Mouse (Mus musculus): ENCODE results near the gene Pde10a. TPM values are rescaled to one million over a fixed set of nuclear protein-coding genes. Genes with fewer than 3 reads are reported as not detected.

Pde10a gene
- total and polyA plus RNA-seq, 3 experiments: 0.04 to 0.41 (median 0.21) TPM

DNA sequence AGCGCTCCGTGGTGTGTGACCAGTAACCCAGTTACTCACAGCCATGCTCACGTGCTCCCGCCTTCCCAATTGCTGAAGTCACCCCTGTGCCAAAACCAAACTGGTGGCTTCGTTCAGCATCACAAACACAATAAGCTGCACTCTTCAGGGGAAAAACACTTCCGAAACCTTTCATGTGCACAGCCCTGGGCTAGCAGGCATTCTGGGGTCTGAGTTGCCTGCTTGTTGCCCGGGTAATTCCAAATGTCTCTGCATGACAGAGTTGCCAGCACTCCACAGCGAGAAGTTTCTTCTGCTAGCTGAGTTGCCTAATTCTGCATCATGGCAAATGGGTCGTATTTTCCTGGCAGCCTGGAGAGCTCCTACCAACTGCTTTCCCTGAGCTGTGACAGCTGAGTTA lies 302.0 kb downstream of the Pde10a start:
- H3K36me3 ChIP-seq (replicated peaks in 1 of 2; ENCODE audit: control insufficient read depth in 1 of 2, insufficient read depth in 1 of 2, low read length in 1 of 2): no peaks in the 10 kb centered on the region
- in situ Hi-C loops (cut with MboI; ENCODE audit: low pct_ligation_motif_present, low pct_unique_long_range_greater_than_20kb, low sequenced_read_pairs): no loop called here
- H3K79me2 ChIP-seq (replicated peaks; ENCODE audit: control insufficient read depth, extremely low read depth, insufficient read depth, poor library complexity, severe bottlenecking): no peaks in the 10 kb centered on the region
- no peaks in the 10 kb centered on the region for H3K9me3 ChIP-seq (replicated peaks; ENCODE audit: low read length)
- no peak overlapping the region for H3K4me3 ChIP-seq (replicated peaks in 1 of 3; ENCODE audit: low read depth in 2 of 3, low read length in 2 of 3, poor library complexity in 1 of 3)
- dilution Hi-C loops (cut with MboI; ENCODE audit: extremely low pct_ligation_motif_present, extremely low pct_unique_long_range_greater_than_20kb, low sequenced_read_pairs): no loop called here
- no peak for TF ChIP-seq SMC3 (IDR thresholded peaks at IDR 0.05; ENCODE audit: low read depth, low read length)
- no peak for TF ChIP-seq IRF4 (IDR thresholded peaks at IDR 0.05; ENCODE audit: low read depth, low read length)
- TF ChIP-seq MAX (IDR thresholded peaks at IDR 0.05; ENCODE audit: low read length): no peak
- no peak for TF ChIP-seq ZKSCAN1 (IDR thresholded peaks at IDR 0.05; ENCODE audit: borderline replicate concordance, low read depth, low read length)
- no peak for TF ChIP-seq RCOR1 (conservative IDR thresholded peaks at IDR 0.05; ENCODE audit: low read depth, low read length)
- TF ChIP-seq MXI1 (IDR thresholded peaks at IDR 0.05; ENCODE audit: low read depth, low read length): no peak
- TF ChIP-seq BHLHE40 (IDR thresholded peaks at IDR 0.05; ENCODE audit: low read depth, low read length): no peak
- no peak for TF ChIP-seq HCFC1 (IDR thresholded peaks at IDR 0.05; ENCODE audit: low read depth, low read length)
- no peak for TF ChIP-seq ZNF384 (IDR thresholded peaks at IDR 0.05; ENCODE audit: low read depth, low read length)
- TF ChIP-seq MEF2A (IDR thresholded peaks at IDR 0.05; ENCODE audit: borderline replicate concordance, low read depth, low read length): no peak
- TF ChIP-seq SIN3A (IDR thresholded peaks at IDR 0.05; ENCODE audit: low read length): no peak
- no peak for TF ChIP-seq ETS1 (conservative IDR thresholded peaks at IDR 0.05; ENCODE audit: low read depth, low read length)
- H3K9ac ChIP-seq (ENCODE audit: insufficient read depth, low read depth): no peak overlapping the region
- no peaks in the 10 kb centered on the region for H3K4me1 ChIP-seq (ENCODE audit: control insufficient read depth in 1 of 2, insufficient read depth in 2 of 2)
- H3K27ac ChIP-seq (ENCODE audit: insufficient read depth, low read depth): no peak overlapping the region
- no peak overlapping the region for H3K4me2 ChIP-seq (ENCODE audit: insufficient read depth, low read depth, poor library complexity, severe bottlenecking)
- H3K27me3 ChIP-seq (replicated peaks): peaks cover 1% of the 10 kb centered on the region
- no peak for DNase-seq (ENCODE audit: extremely low read depth)

- dilution Hi-C loops (cut with MboI; ENCODE audit: extremely low pct_ligation_motif_present, extremely low pct_unique_long_range_greater_than_20kb, low sequenced_read_pairs): no loop called here
- no peak for DNase-seq (ENCODE audit: extremely low read depth)
Measured at GRCm38 (mm10) chr17:8831001-8831400, 305.8 kb downstream of the Pde10a start.

More at GRCm38 (mm10) chr17:8831001-8831400, 305.8 kb downstream of the Pde10a start:
- in situ Hi-C loops (cut with MboI; ENCODE audit: low pct_ligation_motif_present, low pct_unique_long_range_greater_than_20kb, low sequenced_read_pairs): loop anchor here (5.0 kb wide), 1 partner anchor 41 kb away; no protein-coding TSS in a partner anchor
- H3K27me3 ChIP-seq (replicated peaks): peaks cover 1% of the 10 kb centered on the region
- peaks cover 3 to 17% of the 10 kb centered on the region in 2 experiments; a peak in 3 of 4 replicates for H3K4me1 ChIP-seq (ENCODE audit: control insufficient read depth in 1 of 2, insufficient read depth in 2 of 2)
- no peak overlapping the region for H3K27ac ChIP-seq (ENCODE audit: insufficient read depth, low read depth)
- H3K4me2 ChIP-seq (ENCODE audit: insufficient read depth, low read depth, poor library complexity, severe bottlenecking): no peak overlapping the region
- TF ChIP-seq HCFC1 (IDR thresholded peaks at IDR 0.05; ENCODE audit: low read depth, low read length): no peak
- TF ChIP-seq POLR2A (IDR thresholded peaks at IDR 0.05; ENCODE audit: low read depth, low read length): no peak
- TF ChIP-seq MYC (IDR thresholded peaks at IDR 0.05; ENCODE audit: low read depth, low read length): no peak
- no peak for TF ChIP-seq NRF1 (IDR thresholded peaks at IDR 0.05; ENCODE audit: low read depth, low read length)
- TF ChIP-seq TBP (conservative IDR thresholded peaks at IDR 0.05; ENCODE audit: low read depth, low read length): no peak
- TF ChIP-seq POLR2AphosphoS2 (IDR thresholded peaks at IDR 0.05; ENCODE audit: low read depth, low read length): no peak
- no peak for TF ChIP-seq ELF1 (IDR thresholded peaks at IDR 0.05; ENCODE audit: low read depth, low read length)
- no peak for TF ChIP-seq KAT2A (IDR thresholded peaks at IDR 0.05; ENCODE audit: insufficient replicate concordance, low read length)
- no peak for TF ChIP-seq SIN3A (IDR thresholded peaks at IDR 0.05; ENCODE audit: low read length)
- no peak for TF ChIP-seq USF1 (IDR thresholded peaks at IDR 0.05; ENCODE audit: low read depth, low read length)
- no peak for TF ChIP-seq MAZ (IDR thresholded peaks at IDR 0.05; ENCODE audit: low read depth, low read length)
- no peak for TF ChIP-seq MAX (IDR thresholded peaks at IDR 0.05; ENCODE audit: low read length)
- TF ChIP-seq UBTF (IDR thresholded peaks at IDR 0.05; ENCODE audit: low read depth, low read length): no peak
- TF ChIP-seq CHD2 (IDR thresholded peaks at IDR 0.05; ENCODE audit: low read length): no peak
- TF ChIP-seq RCOR1 (conservative IDR thresholded peaks at IDR 0.05; ENCODE audit: low read depth, low read length): no peak
- H3K79me2 ChIP-seq (replicated peaks; ENCODE audit: control insufficient read depth, extremely low read depth, insufficient read depth, poor library complexity, severe bottlenecking): no peaks in the 10 kb centered on the region
- H3K36me3 ChIP-seq (replicated peaks in 1 of 2; ENCODE audit: control insufficient read depth in 1 of 2, insufficient read depth in 1 of 2, low read length in 1 of 2): no peaks in the 10 kb centered on the region
- no peaks in the 10 kb centered on the region for H3K9me3 ChIP-seq (replicated peaks; ENCODE audit: low read length)
- H3K9ac ChIP-seq (ENCODE audit: insufficient read depth, low read depth): no peak overlapping the region
- no peak overlapping the region for H3K4me3 ChIP-seq (replicated peaks in 1 of 3; ENCODE audit: low read depth in 2 of 3, low read length in 2 of 3, poor library complexity in 1 of 3)

Measured in CH12.LX (cell line).